Mouse (Mus musculus): Measurements from ENCODE around the gene Lurap1l. TPM values are rescaled to one million over a fixed set of nuclear protein-coding genes. Genes with fewer than 3 reads are reported as not detected.

The Lurap1l gene
- total RNA-seq (2015) (not detected in 2 replicates), total RNA-seq (2017) (not detected in 2 replicates)

DNA sequence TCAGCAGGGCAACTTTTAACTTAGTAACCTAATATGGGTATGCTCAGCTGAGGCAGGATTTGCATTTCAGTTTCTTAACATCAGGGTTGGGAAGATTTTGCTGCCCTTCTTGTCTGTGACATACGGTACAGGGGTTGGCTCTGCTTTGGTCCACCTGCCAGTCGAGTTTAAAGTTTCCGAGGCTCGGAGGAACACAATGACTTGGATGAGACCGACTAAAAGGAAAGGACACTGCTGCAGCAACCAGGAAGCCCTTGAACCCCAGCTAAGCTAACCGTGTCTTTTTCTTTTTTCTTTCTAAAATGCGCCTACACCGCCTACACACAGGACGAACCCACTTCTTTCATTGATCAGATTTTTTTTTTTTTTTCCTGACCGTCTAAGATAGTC is at the start of gene Lurap1l:
Gene Lurap1l, plus strand, starts transcription at position 166 of the 390 bp plus-strand sequence.
- no peak for ATAC-seq (replicated peaks; ENCODE audit: poor library complexity)

DNA sequence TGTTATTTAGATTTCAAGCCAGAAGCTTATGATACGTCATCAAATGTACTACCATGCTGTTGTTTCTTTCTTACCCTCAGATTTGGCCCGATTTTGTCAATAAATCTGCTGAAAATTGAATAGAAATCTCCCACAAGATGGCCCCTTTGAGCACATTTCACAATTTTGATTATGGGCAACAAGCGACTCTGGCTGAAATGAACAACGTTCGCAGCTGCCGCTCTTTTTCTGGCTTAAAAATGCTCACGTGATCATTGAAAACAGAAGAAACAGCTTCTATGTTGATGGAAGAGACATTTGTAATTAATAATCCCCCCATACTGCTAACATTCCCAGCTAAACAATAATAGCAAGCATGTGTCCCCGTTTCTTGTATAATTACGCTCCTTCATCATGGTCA is 47.5 kb upstream of the Lurap1l start:
- ATAC-seq (replicated peaks; ENCODE audit: poor library complexity): no peak

DNA sequence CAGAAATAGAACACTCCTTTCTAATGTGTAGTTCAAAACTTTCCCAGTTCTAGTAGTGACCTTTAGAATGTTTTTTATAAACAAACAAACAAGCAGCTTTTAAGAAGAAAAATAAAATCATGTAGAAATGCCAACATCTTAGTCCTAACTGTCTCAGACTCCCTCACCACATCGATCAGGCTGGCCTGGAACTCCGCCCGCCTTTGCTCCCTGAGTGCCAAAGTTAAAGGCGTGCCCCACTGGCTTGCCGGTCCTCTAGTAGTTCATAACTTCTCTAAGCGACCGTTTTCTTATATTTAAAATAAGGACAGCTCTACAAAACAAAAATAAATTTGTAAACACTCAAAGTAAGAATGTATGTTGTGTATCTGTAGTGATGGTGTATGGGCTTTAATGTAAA is 46.5 kb upstream of the Lurap1l start:
- ATAC-seq (replicated peaks; ENCODE audit: poor library complexity): no peak

DNA sequence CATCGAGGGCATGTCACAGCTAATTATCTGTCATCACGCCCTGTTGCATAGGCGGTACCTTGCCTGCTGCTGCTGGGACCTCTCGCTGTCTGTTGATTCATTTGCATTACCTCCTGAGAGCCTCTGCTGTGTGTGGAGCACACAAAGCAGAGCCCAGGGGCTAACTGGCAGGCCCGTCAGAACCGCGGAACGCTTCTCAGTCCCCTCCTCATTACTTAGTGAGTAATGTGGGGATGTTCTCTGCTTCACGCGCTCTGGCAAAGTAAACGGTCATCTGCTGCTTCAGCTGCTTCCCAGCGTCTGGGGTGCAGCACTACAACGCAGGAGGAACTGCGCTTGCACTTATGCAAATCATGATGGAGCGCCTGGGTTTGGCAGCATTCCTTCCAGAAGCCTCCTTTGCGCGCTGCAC is 45.9 kb upstream of the Lurap1l start:
- ATAC-seq (replicated peaks; ENCODE audit: poor library complexity): no peak

DNA sequence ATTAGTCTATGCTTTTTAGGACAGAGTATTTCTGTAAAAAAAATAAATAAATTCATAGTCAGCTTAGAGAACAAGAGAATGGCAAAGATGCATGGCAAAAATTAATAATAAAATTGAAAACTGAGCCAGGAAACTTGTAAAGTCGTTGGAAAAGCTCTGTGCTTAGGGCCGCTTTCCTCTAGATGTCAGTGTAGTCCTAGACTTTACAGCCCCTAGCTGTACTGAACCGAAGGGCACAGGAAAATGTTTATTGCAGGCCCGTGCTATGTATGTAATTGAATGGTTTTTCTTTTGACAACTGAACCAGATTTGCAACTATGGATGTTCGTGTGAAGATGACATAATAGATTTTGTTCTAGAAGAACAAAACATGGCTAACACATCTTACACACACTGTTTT is 44.4 kb upstream of the Lurap1l start:
- no peak for ATAC-seq (replicated peaks; ENCODE audit: poor library complexity)

DNA sequence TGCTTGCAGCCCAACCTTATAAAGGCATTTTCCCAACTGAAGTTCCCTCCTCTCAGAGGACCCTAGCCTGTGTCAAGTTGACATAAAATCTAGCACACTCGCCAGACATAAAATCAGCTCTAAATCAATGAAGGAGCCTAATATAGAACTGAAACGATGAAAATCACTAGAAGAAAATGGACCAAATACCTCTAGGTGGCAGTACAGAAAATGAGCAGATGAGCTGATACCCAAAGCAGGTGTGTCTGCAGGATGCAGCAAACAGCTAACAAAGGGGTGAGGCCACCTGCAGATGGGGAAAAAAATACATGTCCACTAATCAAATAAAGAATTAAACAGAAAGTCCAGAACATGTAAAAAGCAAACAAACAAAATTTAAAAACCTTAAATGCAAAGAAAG is 40.8 kb upstream of the Lurap1l start:
- no peak for ATAC-seq (replicated peaks; ENCODE audit: poor library complexity)

DNA sequence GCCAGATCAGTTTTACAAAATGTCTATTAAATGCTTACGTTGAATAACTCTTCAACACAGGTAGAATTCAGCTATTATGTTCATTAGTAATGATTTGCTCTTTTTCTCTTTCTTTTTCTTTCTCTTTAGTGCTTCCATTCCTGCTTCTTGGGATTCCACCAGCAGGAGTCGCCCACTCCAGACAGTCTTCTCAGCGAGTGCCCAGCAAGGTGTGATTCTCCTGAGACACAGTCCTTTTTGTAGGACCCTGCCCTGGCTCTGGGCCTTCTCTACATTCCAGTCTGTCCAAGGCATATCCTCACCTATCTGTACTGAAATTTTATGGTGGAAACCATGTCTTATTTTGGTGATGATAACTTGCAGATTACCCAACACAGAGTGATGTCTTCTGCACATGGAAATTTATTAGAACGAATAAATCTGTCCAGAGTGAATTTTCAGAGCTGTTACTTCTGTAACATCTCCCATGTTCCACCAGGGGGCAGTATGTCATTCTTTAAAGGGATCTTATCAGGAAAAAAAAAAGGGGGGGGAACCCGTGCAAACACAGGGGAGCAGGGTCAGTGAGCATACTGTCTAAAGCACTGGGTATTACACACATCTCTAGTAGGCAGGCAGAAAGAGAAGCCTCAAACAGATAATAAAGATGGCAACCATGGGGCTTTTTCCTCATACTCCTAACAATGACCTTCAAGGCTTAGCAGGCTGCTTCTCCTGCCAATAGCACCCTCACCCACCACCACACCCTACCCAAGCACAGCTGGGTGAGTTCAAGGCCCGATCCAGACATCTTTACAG is 37.4 kb upstream of the Lurap1l start:
- no peak for ATAC-seq (replicated peaks; ENCODE audit: poor library complexity)

DNA sequence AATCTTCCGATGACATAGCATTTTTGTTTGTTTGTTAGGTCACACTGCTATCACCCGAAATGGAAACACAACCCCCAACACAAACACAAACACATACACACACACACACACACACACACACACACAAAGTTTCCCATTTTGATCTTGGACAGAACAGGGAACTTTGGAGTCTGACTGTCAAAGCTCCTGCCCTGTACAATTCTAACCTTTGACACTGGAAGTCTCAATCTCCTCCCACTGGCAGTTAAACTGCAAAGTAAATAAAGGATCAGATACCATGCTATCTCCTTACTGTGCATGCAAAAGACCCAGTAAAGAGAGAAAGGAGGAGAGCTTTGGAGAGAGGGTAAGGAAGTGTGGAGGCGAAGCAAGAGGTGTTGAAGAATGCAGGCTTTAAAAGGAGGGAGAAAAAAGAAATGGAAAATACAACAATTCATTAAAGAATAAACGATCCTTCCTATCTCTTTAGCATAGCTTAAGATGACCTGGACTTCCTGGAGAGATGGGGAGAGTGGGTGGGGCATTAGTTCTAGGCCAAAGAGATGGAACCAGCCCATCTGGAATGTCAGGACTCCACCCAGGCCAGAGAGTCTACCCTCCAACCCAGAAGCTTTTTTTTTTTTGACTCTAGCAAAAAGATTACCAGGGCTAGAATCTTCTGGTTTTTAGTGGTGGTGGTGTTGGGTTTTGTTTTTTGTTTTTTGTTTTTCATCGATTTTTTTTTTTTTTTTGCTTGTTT is 36.2 kb upstream of the Lurap1l start:
- ATAC-seq (replicated peaks; ENCODE audit: poor library complexity): no peak

DNA sequence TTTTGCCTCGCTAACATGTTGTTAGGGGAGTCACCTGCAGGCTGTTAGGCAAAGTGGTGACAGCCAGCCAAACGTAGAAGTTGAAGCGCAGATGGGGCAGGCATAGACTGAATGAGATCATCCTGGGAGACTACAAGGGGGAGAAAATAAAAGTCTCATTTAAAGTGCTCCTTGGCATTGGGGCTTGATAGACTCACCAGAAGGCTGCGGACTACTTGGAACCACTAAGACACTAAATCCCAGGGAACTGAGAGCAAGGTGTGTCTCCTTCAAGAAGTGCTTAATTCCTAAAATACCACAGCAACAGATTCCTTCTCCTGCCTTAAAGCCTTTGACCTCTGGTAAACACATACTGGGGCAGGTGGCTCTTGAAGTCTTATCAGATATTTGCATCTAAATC is 35.4 kb upstream of the Lurap1l start:
- ATAC-seq (replicated peaks; ENCODE audit: poor library complexity): no peak

DNA sequence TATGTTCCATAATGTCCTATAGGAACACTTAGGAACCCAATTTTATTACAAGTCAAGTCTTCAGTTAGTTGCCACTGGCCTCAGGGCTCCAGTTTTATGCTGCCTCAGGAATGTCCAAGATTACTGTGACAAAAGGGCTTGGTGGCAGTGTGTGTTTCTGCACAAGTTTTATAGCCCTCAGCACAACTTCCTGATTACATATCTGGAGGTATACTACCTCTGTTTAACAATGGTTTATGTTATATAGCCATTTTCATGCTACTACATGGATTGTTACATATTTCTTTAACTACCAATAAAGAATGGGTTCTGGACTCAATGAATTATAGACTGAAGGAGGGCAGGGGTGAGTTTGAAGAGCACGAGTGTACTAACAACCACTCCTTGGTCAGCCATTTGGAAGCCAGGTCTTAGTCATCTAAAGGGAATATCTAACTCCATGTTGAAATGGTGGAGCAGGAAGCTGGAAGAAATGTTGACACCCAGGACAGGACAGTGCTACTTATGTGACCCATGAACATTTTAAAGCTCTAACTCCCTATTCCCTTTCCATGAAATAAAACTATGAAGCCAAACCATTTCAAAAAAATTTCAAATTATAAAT is 28.3 kb upstream of the Lurap1l start:
- no peak for ATAC-seq (replicated peaks; ENCODE audit: poor library complexity)

DNA sequence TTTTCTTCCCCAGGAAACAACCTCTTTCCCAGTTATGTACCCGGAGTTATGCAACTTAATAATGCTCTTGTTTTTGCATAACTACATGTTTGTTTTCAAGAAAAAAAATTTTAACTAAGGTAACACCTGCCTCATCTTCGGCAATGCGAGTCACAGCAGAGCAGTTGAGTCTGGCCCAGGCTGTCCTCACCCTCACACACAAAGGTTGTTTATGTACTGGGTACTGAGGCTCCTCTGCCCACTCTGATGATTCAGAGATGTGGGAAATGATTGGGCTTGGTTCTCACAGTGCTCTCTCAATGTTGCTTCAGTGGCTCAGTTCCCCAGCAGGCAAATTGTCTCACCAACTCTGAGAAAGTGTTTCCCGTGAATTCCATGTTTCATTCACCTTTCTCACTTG is 23.8 kb upstream of the Lurap1l start:
- no peak for ATAC-seq (replicated peaks; ENCODE audit: poor library complexity)

DNA sequence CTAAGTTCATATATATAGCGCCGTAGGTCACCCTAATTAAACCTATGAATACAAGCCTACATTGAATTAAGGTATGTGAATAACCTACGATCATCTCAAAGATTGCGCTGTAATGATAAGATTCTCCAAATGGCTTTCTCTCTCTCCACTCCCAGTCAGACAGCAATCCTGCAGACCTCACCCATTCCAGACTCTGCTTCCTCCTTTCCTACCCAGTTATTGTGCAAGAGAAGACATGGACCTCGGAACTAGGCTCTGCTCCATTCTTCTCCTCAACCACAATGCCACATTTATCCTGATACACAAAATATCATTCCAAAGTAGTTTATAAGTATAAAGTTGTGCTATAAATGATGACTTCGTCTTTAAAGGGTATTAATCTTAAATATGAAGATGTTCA is 19.4 kb upstream of the Lurap1l start:
- no peak for ATAC-seq (replicated peaks; ENCODE audit: poor library complexity)

DNA sequence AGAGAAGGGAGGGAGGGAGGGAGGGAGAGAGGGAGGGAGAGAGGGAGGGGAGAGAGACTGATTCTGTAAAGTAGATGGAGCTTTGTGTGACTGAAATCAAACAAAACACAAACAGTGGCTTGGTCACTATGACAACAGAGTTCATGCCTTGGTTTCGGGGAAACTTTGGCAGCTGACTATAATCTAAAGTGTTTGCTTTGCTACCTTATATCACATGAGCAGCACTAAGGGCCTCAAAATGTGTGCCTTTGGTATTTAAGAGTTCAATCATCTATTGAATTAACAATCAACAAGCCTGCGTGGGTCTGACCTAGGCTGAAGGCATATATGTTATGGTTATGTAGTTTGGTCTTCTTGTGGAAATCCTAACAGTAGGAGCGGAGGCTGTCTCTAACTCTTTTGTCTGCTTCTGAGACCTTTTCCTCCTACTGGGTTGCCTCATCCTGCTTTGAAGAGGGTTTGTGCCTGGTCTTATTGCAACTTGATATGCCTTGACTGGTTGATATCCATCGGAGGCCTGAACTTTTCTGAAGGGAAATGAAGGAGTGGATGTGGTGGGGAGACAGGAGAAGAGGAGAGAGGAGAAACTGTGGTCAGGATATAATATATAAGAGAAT is 15.1 kb upstream of the Lurap1l start:
- no peak for ATAC-seq (replicated peaks; ENCODE audit: poor library complexity)

DNA sequence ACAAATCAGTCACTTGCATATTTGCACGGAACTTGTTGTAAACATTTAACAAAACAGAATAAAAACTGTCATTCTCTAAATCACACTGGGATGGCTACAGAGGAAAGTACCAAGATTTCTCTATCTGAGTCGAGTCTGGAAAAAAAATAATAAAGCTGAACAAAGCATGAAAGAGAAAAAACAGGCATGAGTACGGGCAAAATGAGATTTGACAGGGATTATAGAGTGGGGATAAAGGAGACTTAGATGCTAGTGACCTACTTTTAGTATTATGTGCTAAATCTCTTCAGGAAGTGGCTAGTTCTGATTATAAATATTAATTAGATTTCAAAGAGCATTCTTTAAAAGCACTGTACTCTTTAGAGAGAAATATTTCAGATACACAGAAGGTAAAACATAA is 3.7 kb upstream of the Lurap1l start:
- no peak for ATAC-seq (replicated peaks; ENCODE audit: poor library complexity)

DNA sequence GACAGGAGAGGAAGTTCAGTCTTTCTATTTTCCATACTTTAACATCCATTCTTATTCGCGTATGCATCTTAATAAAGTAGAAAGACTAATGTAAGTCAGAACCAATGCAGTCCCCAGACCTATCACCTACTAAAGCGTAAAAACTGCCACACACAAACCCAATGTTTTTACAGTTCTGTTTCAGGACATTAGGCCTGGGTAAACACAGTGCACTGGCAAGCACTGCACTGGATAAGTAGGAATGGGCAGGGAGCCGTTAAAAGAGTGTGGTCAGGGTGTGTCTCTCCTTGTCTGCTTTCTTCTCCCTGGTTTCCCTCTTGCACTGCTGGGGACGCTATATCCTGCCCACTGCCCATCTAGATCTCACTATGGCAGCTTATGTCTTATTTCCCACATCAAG is 2.5 kb upstream of the Lurap1l start:
- ATAC-seq (replicated peaks; ENCODE audit: poor library complexity): no peak

DNA sequence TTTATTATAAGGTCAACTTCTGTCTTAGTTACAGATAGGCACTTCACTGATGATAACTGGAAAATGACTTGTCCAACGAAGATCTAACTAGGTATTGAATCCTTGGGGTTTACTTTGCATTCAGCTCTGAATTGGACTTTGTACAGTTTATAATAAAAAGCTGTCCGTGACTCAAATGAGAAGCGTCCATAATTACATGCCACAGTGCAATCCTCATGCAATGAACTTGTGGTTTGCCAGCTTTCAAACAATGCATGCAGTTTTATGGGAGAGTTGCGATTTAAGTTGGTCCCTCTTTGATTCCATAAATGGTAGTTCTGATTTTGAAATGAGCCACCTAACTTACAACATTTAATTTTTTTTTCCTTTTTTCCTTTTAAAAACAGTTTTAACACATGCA is 1.5 kb upstream of the Lurap1l start:
- ATAC-seq (replicated peaks; ENCODE audit: poor library complexity): no peak

DNA sequence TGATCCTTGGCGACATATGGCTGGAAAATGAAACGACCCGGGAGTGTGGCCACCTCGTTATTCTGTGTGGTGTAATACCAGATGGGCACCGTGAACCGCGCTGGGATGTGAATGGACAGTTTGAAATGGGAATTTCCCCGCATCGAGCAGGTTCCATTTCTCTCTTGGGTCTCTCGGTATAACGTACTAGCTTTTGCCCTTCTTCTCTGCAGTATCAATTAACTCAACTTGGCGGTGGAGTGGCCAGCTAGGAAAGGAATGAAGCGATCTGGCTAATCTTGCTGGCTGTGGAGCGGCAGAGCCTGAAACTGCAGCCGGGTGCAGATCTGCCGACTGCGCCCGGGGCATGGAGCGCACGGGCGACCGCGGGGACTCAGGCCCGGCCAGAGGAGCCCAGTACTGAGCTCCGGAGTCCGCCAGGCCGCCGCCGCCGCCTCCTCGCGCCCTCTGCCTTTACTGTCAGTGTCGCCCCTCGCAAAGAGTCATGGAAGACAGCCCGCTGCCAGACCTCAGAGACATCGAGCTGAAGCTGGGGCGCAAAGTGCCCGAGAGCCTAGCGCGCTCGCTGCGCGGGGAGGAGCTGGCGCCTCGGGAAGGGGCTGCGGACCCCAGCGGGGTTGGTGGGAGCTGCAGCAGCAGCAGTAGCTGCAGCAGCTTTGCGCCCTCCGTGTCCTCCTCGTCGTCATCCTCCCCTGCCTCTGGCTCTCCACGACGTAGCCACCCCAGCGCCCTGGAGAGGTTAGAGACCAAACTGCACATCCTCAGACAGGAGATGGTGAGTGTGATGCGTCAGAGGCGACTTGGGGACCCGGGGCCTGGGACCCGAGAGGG is 640 bp downstream of the Lurap1l start:
- ATAC-seq (replicated peaks; ENCODE audit: poor library complexity): no peak

DNA sequence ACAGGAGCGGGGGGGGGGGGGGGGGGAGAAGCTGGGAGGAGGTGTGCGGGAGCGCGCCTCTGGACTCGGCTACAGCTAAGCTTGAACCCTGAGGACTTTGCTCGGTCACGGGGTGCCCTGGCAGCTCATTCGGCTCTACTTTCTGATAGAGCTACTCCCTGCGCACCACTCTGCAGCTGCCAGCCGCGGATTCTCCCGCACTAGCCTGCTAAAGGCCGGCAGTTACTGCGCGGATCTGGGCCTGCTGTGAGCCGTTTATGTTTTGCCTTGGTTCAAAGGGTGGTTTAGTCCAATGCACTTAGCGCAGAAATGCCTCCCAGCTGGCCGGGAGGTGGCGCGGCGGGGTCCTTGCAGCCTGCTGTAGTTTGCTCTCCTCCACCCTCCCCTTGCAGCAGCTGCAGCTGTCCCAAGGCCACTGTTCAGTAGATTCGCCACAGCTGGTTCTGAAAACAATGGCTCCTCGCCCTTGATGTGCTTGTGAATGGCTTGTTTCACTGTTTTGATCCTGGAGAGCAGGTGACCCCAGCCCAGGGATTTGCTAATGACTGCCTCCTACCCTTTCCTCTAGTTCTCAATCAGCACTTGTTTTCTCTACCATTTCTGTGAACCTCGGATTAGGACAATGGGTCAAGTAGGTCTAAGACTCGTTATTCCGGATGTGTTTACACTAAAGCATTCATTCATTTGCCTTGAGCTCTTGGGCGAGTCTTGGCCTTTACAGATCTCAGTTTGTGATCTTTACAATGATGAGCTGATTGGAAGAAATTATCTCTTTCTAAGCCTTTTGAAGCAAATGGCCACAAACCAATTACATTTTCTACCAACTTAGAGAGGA is 1.5 kb downstream of the Lurap1l start:
- no peak for ATAC-seq (replicated peaks; ENCODE audit: poor library complexity)

DNA sequence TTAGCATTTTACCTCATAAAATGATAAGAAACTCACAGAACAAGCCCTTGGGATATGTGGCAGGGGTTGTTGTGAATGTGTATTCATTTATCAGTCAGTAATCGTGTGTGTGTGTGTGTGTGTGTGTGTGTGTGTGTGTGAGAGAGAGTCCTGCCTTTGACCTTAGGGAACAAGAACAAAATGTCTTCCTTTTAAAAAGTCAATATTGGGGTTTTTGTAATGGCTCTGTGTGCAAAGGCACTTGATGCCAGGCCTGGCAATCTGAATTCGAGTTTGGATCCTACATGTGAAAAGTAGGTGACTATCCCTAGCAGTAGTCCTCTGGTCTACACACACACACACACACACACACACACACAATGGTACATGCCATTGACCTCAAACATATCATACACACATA is 4.8 kb downstream of the Lurap1l start:
- ATAC-seq (replicated peaks; ENCODE audit: poor library complexity): no peak

DNA sequence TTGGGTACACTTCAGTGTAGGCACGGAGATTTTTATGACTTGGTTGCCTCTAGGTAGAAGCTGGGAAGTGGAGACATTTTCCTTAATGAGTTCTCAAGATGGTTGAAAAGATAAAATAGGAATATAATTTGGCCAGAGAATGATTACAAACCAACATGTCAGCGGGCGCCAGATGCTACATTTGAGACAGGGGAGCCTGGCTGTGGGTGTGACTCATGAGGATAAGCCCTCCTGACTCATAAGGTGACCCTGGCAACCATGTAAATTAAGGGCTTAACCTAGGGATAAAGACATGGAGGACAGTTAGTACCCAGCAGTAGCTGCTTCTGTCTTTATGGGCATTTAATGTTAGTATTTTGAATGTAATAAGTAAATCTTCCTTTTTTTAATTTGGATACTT is 6.2 kb downstream of the Lurap1l start:
- no peak for ATAC-seq (replicated peaks; ENCODE audit: poor library complexity)
